ENCODE assay signal across 18 mouse cellular contexts in the genomic region with DNA sequence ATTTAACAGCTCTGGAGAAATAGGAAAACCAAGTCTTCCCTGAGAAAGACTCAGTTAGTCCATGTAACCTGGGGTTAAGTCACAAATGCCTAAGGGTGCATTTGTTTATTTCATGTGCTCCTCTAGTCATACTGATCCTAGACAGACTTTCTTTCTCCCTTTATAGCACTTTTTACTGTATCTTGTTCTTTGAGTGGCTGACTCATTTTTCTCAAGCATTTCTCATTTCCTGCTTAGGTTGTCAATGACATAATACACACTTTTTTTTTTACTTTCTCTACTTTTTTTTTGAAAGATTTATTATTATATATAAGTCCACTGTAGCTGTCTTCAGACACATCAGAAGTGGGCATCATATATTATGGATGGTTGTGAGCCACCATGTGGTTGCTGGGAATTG.
"Had no signal": no experiment of that assay in that cellular context is flagged by ENCODE, and none has a peak within 500 bp of the region (broad histone marks: within the 10 kb centered on the region; RNA-seq: fewer than 3 reads in every experiment).

No protein-coding gene starts in this region.

- H3K27me3 ChIP-seq: midbrain, embryonic 12.5 days; neural tube, embryonic 13.5 days; neural tube, embryonic 15.5 days had no signal

- H3K27ac ChIP-seq: midbrain, embryonic 10.5 days; midbrain, embryonic 12.5 days; neural tube, embryonic 13.5 days; neural tube, embryonic 15.5 days had no signal

- H3K4me2 ChIP-seq: lung, embryonic 14.5 days; midbrain, embryonic 12.5 days; neural tube, embryonic 13.5 days; neural tube, embryonic 15.5 days had no signal

- H3K4me1 ChIP-seq: midbrain, embryonic 10.5 days; midbrain, embryonic 12.5 days; neural tube, embryonic 13.5 days; neural tube, embryonic 15.5 days had no signal

- H3K4me3 ChIP-seq: midbrain, embryonic 10.5 days; midbrain, embryonic 12.5 days; myocyte; neural tube, embryonic 13.5 days; neural tube, embryonic 15.5 days had no signal

- H3K9ac ChIP-seq: lung, embryonic 14.5 days; midbrain, embryonic 12.5 days; neural tube, embryonic 13.5 days; neural tube, embryonic 15.5 days had no signal

- DNase-seq: lung, adult 18-20 months; lung, embryonic 14.5 days; lung, postnatal 10 days; lung, postnatal 4 days; midbrain, embryonic 14.5 days; retina, postnatal 1 day; right cerebral cortex, adult 18-20 months; right cerebral cortex, postnatal 25 days; right cerebral cortex, postnatal 4 days; spleen, adult 18-20 months; thymus, adult 18-20 months; thymus, postnatal 14 days; thymus, postnatal 36 days had no signal

- H3K9me3 ChIP-seq: midbrain, embryonic 10.5 days; midbrain, embryonic 12.5 days; neural tube, embryonic 13.5 days; neural tube, embryonic 15.5 days had no signal
